In the genomic region with DNA sequence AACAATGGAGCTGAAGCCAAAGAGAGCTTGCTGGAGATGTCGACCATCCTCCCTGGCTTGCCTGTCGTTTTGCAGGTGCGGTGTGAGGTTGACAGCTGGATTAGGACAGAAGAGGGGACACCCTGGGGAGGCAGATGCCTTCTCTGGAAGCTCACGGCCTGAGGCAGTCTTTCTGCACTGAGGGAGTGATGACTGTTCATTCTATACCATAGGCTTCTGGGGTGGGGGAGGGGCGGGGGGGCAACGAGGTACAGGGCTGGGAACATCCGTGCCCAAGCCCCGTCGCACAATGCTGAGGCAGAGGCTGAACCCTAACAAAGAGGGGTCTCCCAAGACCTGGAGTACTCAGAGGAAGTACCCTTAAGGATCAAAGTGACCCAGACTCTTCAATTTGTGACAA, we compare ENCODE assay signal across 7 mouse cellular contexts. TPM values are rescaled to one million over a fixed set of nuclear protein-coding genes. Genes with fewer than 3 reads are reported as not detected.
DNase-seq lines count a peak whose midpoint lies in the region; ATAC-seq lines count a peak whose summit lies in the region.

No protein-coding gene starts in this region.

- peak overlapping the region; percentile 52 for H3K4me2 ChIP-seq in lung, embryonic 16.5 days (ENCODE audit: low read depth, low read length)
- peak overlapping the region; percentile 58 for H3K4me2 ChIP-seq in forebrain, embryonic 16.5 days (ENCODE audit: low read length)
- peak overlapping the region; percentile 50 for H3K4me2 ChIP-seq in liver, embryonic 12.5 days
- peak overlapping the region; percentile 54 for H3K4me2 ChIP-seq in stomach, embryonic 16.5 days (ENCODE audit: low read depth, low read length)

- H3K9me3 ChIP-seq in lung, embryonic 16.5 days (ENCODE audit: control insufficient read depth, low read length), result no peaks in the 10 kb centered on the region
- H3K9me3 ChIP-seq in forebrain, embryonic 16.5 days (ENCODE audit: control insufficient read depth, low read length), result no peaks in the 10 kb centered on the region
- no peaks in the 10 kb centered on the region for H3K9me3 ChIP-seq in liver, embryonic 12.5 days (replicated peaks)
- no peaks in the 10 kb centered on the region for H3K9me3 ChIP-seq in stomach, embryonic 16.5 days (replicated peaks; ENCODE audit: control insufficient read depth, low read length)

- DNase-seq in lung, postnatal 25 days (ENCODE audit: low spot score), result no peak
- DNase-seq in layer of hippocampus, adult 18-20 months (ENCODE audit: low spot score in 2 of 2), result no peak
- no peak for DNase-seq in cerebellum, adult 9-10 months

- H3K27ac ChIP-seq in lung, embryonic 16.5 days (ENCODE audit: low read length), result peak overlapping the region; percentile 95
- H3K27ac ChIP-seq in forebrain, embryonic 16.5 days (ENCODE audit: low read length), result peak overlapping the region; percentile 94
- H3K27ac ChIP-seq in liver, embryonic 12.5 days, result peak overlapping the region; percentile 53; the same call in 1 of the 2 replicates
- H3K27ac ChIP-seq in stomach, embryonic 16.5 days (ENCODE audit: low read length), result peak overlapping the region; percentile 96

- H3K4me1 ChIP-seq in lung, embryonic 16.5 days (replicated peaks; ENCODE audit: control insufficient read depth, insufficient read depth, low read length), result peaks cover 24% of the 10 kb centered on the region
- H3K4me1 ChIP-seq in forebrain, embryonic 16.5 days (replicated peaks; ENCODE audit: control insufficient read depth, insufficient read depth, low read length), result peaks cover 24% of the 10 kb centered on the region
- peaks cover 20% of the 10 kb centered on the region for H3K4me1 ChIP-seq in liver, embryonic 12.5 days
- peaks cover 20% of the 10 kb centered on the region for H3K4me1 ChIP-seq in stomach, embryonic 16.5 days (ENCODE audit: control insufficient read depth, insufficient read depth, low read length)

- H3K4me3 ChIP-seq in lung, embryonic 16.5 days (ENCODE audit: low read length), result peak overlapping the region; percentile 35
- peak overlapping the region; percentile 39 for H3K4me3 ChIP-seq in forebrain, embryonic 16.5 days (replicated peaks; ENCODE audit: low read length)
- H3K4me3 ChIP-seq in liver, embryonic 12.5 days, result peak overlapping the region; percentile 30
- H3K4me3 ChIP-seq in stomach, embryonic 16.5 days (replicated peaks; ENCODE audit: low read length), result peak overlapping the region; percentile 38

- no peaks in the 10 kb centered on the region for H3K27me3 ChIP-seq in lung, embryonic 16.5 days (ENCODE audit: control insufficient read depth, insufficient read depth, low read depth, low read length)
- H3K27me3 ChIP-seq in forebrain, embryonic 16.5 days (replicated peaks; ENCODE audit: control insufficient read depth, insufficient read depth, low read length), result no peaks in the 10 kb centered on the region
- H3K27me3 ChIP-seq in liver, embryonic 12.5 days (replicated peaks), result 0 out of 2 replicates have a peak, but pooled peaks cover 5% of the 10 kb centered on the region
- no peaks in the 10 kb centered on the region for H3K27me3 ChIP-seq in stomach, embryonic 16.5 days (ENCODE audit: control insufficient read depth, insufficient read depth, low read length)

- H3K9ac ChIP-seq in lung, embryonic 16.5 days (ENCODE audit: low read length), result peak overlapping the region; percentile 66
- peak overlapping the region; percentile 61 for H3K9ac ChIP-seq in forebrain, embryonic 16.5 days (replicated peaks; ENCODE audit: low read depth, low read length)
- no peak overlapping the region for H3K9ac ChIP-seq in liver, embryonic 12.5 days
- peak overlapping the region; percentile 66 for H3K9ac ChIP-seq in stomach, embryonic 16.5 days (ENCODE audit: low read length)

- no peaks in the 10 kb centered on the region for H3K36me3 ChIP-seq in lung, embryonic 16.5 days (ENCODE audit: control insufficient read depth, insufficient read depth, low read length)
- no peaks in the 10 kb centered on the region for H3K36me3 ChIP-seq in forebrain, embryonic 16.5 days (ENCODE audit: control insufficient read depth, insufficient read depth)
- no peaks in the 10 kb centered on the region for H3K36me3 ChIP-seq in liver, embryonic 12.5 days
- no peaks in the 10 kb centered on the region for H3K36me3 ChIP-seq in stomach, embryonic 16.5 days (ENCODE audit: control insufficient read depth, insufficient read depth, low read length)

- no peak for ATAC-seq in lung, embryonic 16.5 days (ENCODE audit: low read depth)
- ATAC-seq in forebrain, embryonic 16.5 days, result peak; percentile 38
- 0 out of 2 replicates have a peak, but pooled peaks have one; percentile 6 for ATAC-seq in liver, embryonic 12.5 days
- ATAC-seq in stomach, embryonic 16.5 days (ENCODE audit: insufficient read depth, low FRiP score), result no peak

- WGBS in lung, embryonic 16.5 days, result 9% methylated on average over 9 of the region's 9 CpGs
- under 1% methylated on average over 9 of the region's 9 CpGs for WGBS in forebrain, embryonic 16.5 days
- WGBS in liver, embryonic 12.5 days (ENCODE audit: insufficient replicate concordance), result 23% methylated on average over 9 of the region's 9 CpGs
- 11% methylated on average over 9 of the region's 9 CpGs for WGBS in stomach, embryonic 16.5 days

RNA-seq across cellular contexts. Expression of gene Fgd2, which starts 3.8 kb away (rescaled TPM):
- polyA plus RNA-seq in lung, embryonic 16.5 days (2015; fragmentation: Nextera tagmentation; extraction: Ambion mirVana), result 21.7 and 24.0 TPM in 2 replicates
- polyA plus RNA-seq in forebrain, embryonic 16.5 days (2015; fragmentation: Nextera tagmentation; extraction: Ambion mirVana), result 5.5 and 9.7 TPM in 2 replicates
- polyA plus RNA-seq in liver, embryonic 12.5 days (2016; fragmentation: Nextera tagmentation; extraction: Ambion mirVana), result 5.1 and 5.9 TPM in 2 replicates
- 12.1 and 13.1 TPM in 2 replicates for polyA plus RNA-seq in stomach, embryonic 16.5 days (2015; fragmentation: Nextera tagmentation; extraction: Ambion mirVana)
- total RNA-seq in layer of hippocampus, adult 18-20 months (2021), result 1 to 10 TPM; 4.4 to 5.8 TPM

RNA-seq across cellular contexts. Expression of gene Mtch1, which starts 9.1 kb away (rescaled TPM):
- 208 and 265 TPM in 2 replicates for polyA plus RNA-seq in lung, embryonic 16.5 days (2015; fragmentation: Nextera tagmentation; extraction: Ambion mirVana)
- polyA plus RNA-seq in forebrain, embryonic 16.5 days (2015; fragmentation: Nextera tagmentation; extraction: Ambion mirVana), result 417 and 434 TPM in 2 replicates
- polyA plus RNA-seq in liver, embryonic 12.5 days (2016; fragmentation: Nextera tagmentation; extraction: Ambion mirVana), result 107 and 109 TPM in 2 replicates
- 91.7 and 102 TPM in 2 replicates for polyA plus RNA-seq in stomach, embryonic 16.5 days (2015; fragmentation: Nextera tagmentation; extraction: Ambion mirVana)
- 100 to 1,000 TPM; 644 to 648 TPM for total RNA-seq in layer of hippocampus, adult 18-20 months (2021)

RNA-seq across cellular contexts. Expression of gene Pi16, which starts 39.4 kb away (rescaled TPM):
- 2.3 and 3.5 TPM in 2 replicates for polyA plus RNA-seq in lung, embryonic 16.5 days (2015; fragmentation: Nextera tagmentation; extraction: Ambion mirVana)
- polyA plus RNA-seq in forebrain, embryonic 16.5 days (2015; fragmentation: Nextera tagmentation; extraction: Ambion mirVana), result 1.2 and 2.0 TPM in 2 replicates
- polyA plus RNA-seq in liver, embryonic 12.5 days (2016; fragmentation: Nextera tagmentation; extraction: Ambion mirVana), result 0.37 and 0.59 TPM in 2 replicates
- polyA plus RNA-seq in stomach, embryonic 16.5 days (2015; fragmentation: Nextera tagmentation; extraction: Ambion mirVana), result 1.8 and 2.6 TPM in 2 replicates
- 1 to 10 TPM in 1 of 2 experiments, under 1 TPM in 1; 0.92 to 1.3 TPM for total RNA-seq in layer of hippocampus, adult 18-20 months (2021)

Comparison
In these comparisons a context has a peak if more than half of its experiments do, and no peak if none do; other contexts are left out.
1. ATAC-seq: peak in forebrain, embryonic 16.5 days (single experiment) and liver, embryonic 12.5 days (single experiment); none in lung, embryonic 16.5 days (single experiment) and stomach, embryonic 16.5 days (single experiment).
2. Peak in every context shown above with its lines, with median percentiles within 50 percentile points of each other: H3K27ac ChIP-seq, H3K4me2 ChIP-seq and H3K4me3 ChIP-seq.